Mouse (Mus musculus) embryonic facial prominence, embryonic 12.5 days (tissue): Measurements from ENCODE around the gene Gbf1. TPM values are rescaled to one million over a fixed set of nuclear protein-coding genes. Genes with fewer than 3 reads are reported as not detected.

ENCODE experiments used
- ATAC-seq: fragments of 200-750 bp; cut with Nextera tagmentation; 2 replicates; pipeline ENCODE4 v1.8.0; 2017; ENCODE audit not compliant: insufficient number of reproducible peaks, insufficient read depth, low FRiP score, low TSS enrichment
- H3K27ac ChIP-seq: fragments of 300-500 bp; sonication (generic); 2 replicates; pipeline ENCODE4 v1.5.1; 2016; ENCODE audit warnings: mild to moderate bottlenecking
- H3K27me3 ChIP-seq: fragments of 300-500 bp; sonication (generic); 2 replicates; pipeline ENCODE4 v1.6.1; 2016; ENCODE audit warnings: mild to moderate bottlenecking, moderate library complexity
- H3K36me3 ChIP-seq: fragments of 300-500 bp; sonication (generic); 2 replicates; pipeline ENCODE4 v1.6.1; 2016; ENCODE audit warnings: mild to moderate bottlenecking
- H3K4me1 ChIP-seq: fragments of 300-500 bp; sonication (generic); 2 replicates; pipeline ENCODE4 v1.6.1; 2016
- H3K4me2 ChIP-seq: fragments of 300-500 bp; sonication (generic); replicated peaks from 2 replicates; pipeline ENCODE4 v1.6.1; 2016; ENCODE audit warnings: mild to moderate bottlenecking, moderate library complexity
- H3K4me3 ChIP-seq: fragments of 300-500 bp; sonication (generic); 2 replicates; pipeline ENCODE4 v1.5.1; 2016; ENCODE audit warnings: mild to moderate bottlenecking
- H3K9ac ChIP-seq: fragments of 300-500 bp; sonication (generic); 2 replicates; pipeline ENCODE4 v1.6.1; 2016; ENCODE audit warnings: mild to moderate bottlenecking, moderate library complexity
- H3K9me3 ChIP-seq: fragments of 300-500 bp; sonication (generic); 2 replicates; pipeline ENCODE4 v1.6.1; 2016; ENCODE audit warnings: mild to moderate bottlenecking, moderate library complexity
- WGBS: fragments of 180-500 bp; shearing (Covaris S2); methylation state at CpG from one replicate; pipeline ENCODE4 v1.1.7; 2016; 5-methylcytosine and 5-hydroxymethylcytosine counted together
- polyA plus RNA-seq: library from polyadenylated mRNA; unstranded; fragments of >200 nt; fragmentation: Nextera tagmentation; extraction: Ambion mirVana; gene quantifications from 2 replicates; pipeline ENCODE4 v1.2.1, GENCODE M21; 2016

Gene Gbf1
- polyA plus RNA-seq, 1 experiment from 2014 or later, result 70.1 TPM

GRCm38 (mm10) chr19:46227300-46227699, 75.0 kb downstream of the Gbf1 start:
- H3K4me1 ChIP-seq, result no peaks in the 10 kb centered on the region
- no peaks in the 10 kb centered on the region for H3K9me3 ChIP-seq
- no peak overlapping the region for H3K4me3 ChIP-seq
- WGBS, result 89% methylated on average over 3 of the region's 3 CpGs
- no peak overlapping the region for H3K27ac ChIP-seq
- no peak for ATAC-seq
- no peaks in the 10 kb centered on the region; the same call in 1 of the 2 replicates for H3K36me3 ChIP-seq
- H3K9ac ChIP-seq, result no peak overlapping the region
- no peaks in the 10 kb centered on the region for H3K27me3 ChIP-seq
- H3K4me2 ChIP-seq, result no peak overlapping the region

GRCm38 (mm10) chr19:46234450-46234849, 82.1 kb downstream of the Gbf1 start:
- no peak overlapping the region for H3K9ac ChIP-seq
- H3K9me3 ChIP-seq, result no peaks in the 10 kb centered on the region
- no peaks in the 10 kb centered on the region for H3K27me3 ChIP-seq
- no peak overlapping the region for H3K4me3 ChIP-seq
- H3K27ac ChIP-seq, result no peak overlapping the region
- 0 out of 2 replicates have a peak, but pooled peaks cover 3% of the 10 kb centered on the region for H3K36me3 ChIP-seq
- no peaks in the 10 kb centered on the region for H3K4me1 ChIP-seq
- ATAC-seq, result no peak
- 87% methylated on average over 2 of the region's 2 CpGs for WGBS
- H3K4me2 ChIP-seq, result no peak overlapping the region

GRCm38 (mm10) chr19:46236658-46237057, 84.3 kb downstream of the Gbf1 start:
- Histone ChIP-seq H3K9ac (no peak overlapping the region), H3K27me3 (no peaks in the 10 kb centered on the region), H3K9me3 (no peaks in the 10 kb centered on the region), H3K27ac (no peak overlapping the region), H3K4me2 (no peak overlapping the region), H3K36me3 (0 out of 2 replicates have a peak, but pooled peaks cover 3% of the 10 kb centered on the region), H3K4me3 (no peak overlapping the region), H3K4me1 (0 out of 2 replicates have a peak, but pooled peaks cover 6% of the 10 kb centered on the region)
- ATAC-seq, result no peak
- WGBS, result 73% methylated on average over 5 of the region's 5 CpGs

- WGBS, result 14% methylated on average over 2 of the region's 2 CpGs
- 0 out of 2 replicates have a peak, but pooled peaks cover 3% of the 10 kb centered on the region for H3K36me3 ChIP-seq
Observed at GRCm38 (mm10) chr19:46240246-46240645, 87.9 kb downstream of the Gbf1 start.

GRCm38 (mm10) chr19:46242416-46242815, 90.1 kb downstream of the Gbf1 start:
- Histone ChIP-seq H3K36me3 (peaks cover 9% of the 10 kb centered on the region; the same call in 1 of the 2 replicates), H3K9me3 (no peaks in the 10 kb centered on the region), H3K27ac (no peak overlapping the region), H3K4me3 (no peak overlapping the region), H3K9ac (no peak overlapping the region), H3K4me2 (no peak overlapping the region), H3K27me3 (no peaks in the 10 kb centered on the region), H3K4me1 (0 out of 2 replicates have a peak, but pooled peaks cover 6% of the 10 kb centered on the region)
- 68% methylated on average over 5 of the region's 5 CpGs for WGBS
- ATAC-seq, result no peak

More at GRCm38 (mm10) chr19:46240246-46240645, 87.9 kb downstream of the Gbf1 start:
- no peak for ATAC-seq
- H3K9ac ChIP-seq, result no peak overlapping the region
- H3K4me2 ChIP-seq, result no peak overlapping the region
- H3K4me1 ChIP-seq, result 0 out of 2 replicates have a peak, but pooled peaks cover 6% of the 10 kb centered on the region
- H3K4me3 ChIP-seq, result no peak overlapping the region
- no peak overlapping the region for H3K27ac ChIP-seq
- H3K9me3 ChIP-seq, result no peaks in the 10 kb centered on the region
- no peaks in the 10 kb centered on the region for H3K27me3 ChIP-seq

GRCm38 (mm10) chr19:46244628-46245027, 92.3 kb downstream of the Gbf1 start:
- no peak overlapping the region for H3K4me2 ChIP-seq
- no peak overlapping the region for H3K9ac ChIP-seq
- no peak for ATAC-seq
- no peaks in the 10 kb centered on the region for H3K27me3 ChIP-seq
- no peak overlapping the region for H3K27ac ChIP-seq
- 0 out of 2 replicates have a peak, but pooled peaks cover 6% of the 10 kb centered on the region for H3K4me1 ChIP-seq
- H3K36me3 ChIP-seq, result peaks cover 6% of the 10 kb centered on the region; the same call in 1 of the 2 replicates
- H3K4me3 ChIP-seq, result no peak overlapping the region
- H3K9me3 ChIP-seq, result no peaks in the 10 kb centered on the region
- WGBS, result 31% methylated on average over 5 of the region's 5 CpGs

- Histone ChIP-seq H3K4me2 (no peak overlapping the region), H3K27me3 (no peaks in the 10 kb centered on the region), H3K27ac (no peak overlapping the region), H3K4me1 (no peaks in the 10 kb centered on the region), H3K9me3 (no peaks in the 10 kb centered on the region), H3K4me3 (no peak overlapping the region), H3K36me3 (peaks cover 11% of the 10 kb centered on the region; the same call in 1 of the 2 replicates), H3K9ac (no peak overlapping the region)
- no peak for ATAC-seq
- 41% methylated on average over 7 of the region's 7 CpGs for WGBS
Observed at GRCm38 (mm10) chr19:46248991-46249390, 96.7 kb downstream of the Gbf1 start.

- WGBS, result 39% methylated on average over 7 of the region's 7 CpGs
- Histone ChIP-seq H3K4me2 (no peak overlapping the region), H3K4me1 (no peaks in the 10 kb centered on the region), H3K27me3 (no peaks in the 10 kb centered on the region), H3K4me3 (no peak overlapping the region), H3K27ac (no peak overlapping the region), H3K9ac (no peak overlapping the region), H3K9me3 (no peaks in the 10 kb centered on the region), H3K36me3 (peaks cover 26% of the 10 kb centered on the region)
- ATAC-seq, result no peak
Observed at GRCm38 (mm10) chr19:46254163-46254752, 101.9 kb downstream of the Gbf1 start.

- H3K4me3 ChIP-seq, result no peak overlapping the region
- H3K4me1 ChIP-seq, result no peaks in the 10 kb centered on the region
- no peak overlapping the region for H3K27ac ChIP-seq
- H3K4me2 ChIP-seq, result no peak overlapping the region
- no peak overlapping the region for H3K9ac ChIP-seq
- no peak for ATAC-seq
- H3K9me3 ChIP-seq, result no peaks in the 10 kb centered on the region
- 89% methylated on average over 7 of the region's 7 CpGs for WGBS
- no peaks in the 10 kb centered on the region for H3K27me3 ChIP-seq
- peaks cover 92% of the 10 kb centered on the region for H3K36me3 ChIP-seq
Observed at GRCm38 (mm10) chr19:46264762-46265161, 112.5 kb downstream of the Gbf1 start.

- Histone ChIP-seq H3K36me3 (peaks cover 71% of the 10 kb centered on the region), H3K4me2 (no peak overlapping the region), H3K9ac (no peak overlapping the region), H3K9me3 (no peaks in the 10 kb centered on the region), H3K4me1 (no peaks in the 10 kb centered on the region), H3K27ac (no peak overlapping the region), H3K4me3 (no peak overlapping the region), H3K27me3 (no peaks in the 10 kb centered on the region)
- no peak for ATAC-seq
Observed at GRCm38 (mm10) chr19:46275307-46275706, 123.0 kb downstream of the Gbf1 start.

GRCm38 (mm10) chr19:46282081-46282849, 130.0 kb downstream of the Gbf1 start:
- Histone ChIP-seq H3K9me3 (no peaks in the 10 kb centered on the region), H3K9ac (no peak overlapping the region), H3K4me3 (no peak overlapping the region), H3K4me1 (no peaks in the 10 kb centered on the region), H3K36me3 (peaks cover 83% of the 10 kb centered on the region), H3K27me3 (no peaks in the 10 kb centered on the region), H3K4me2 (no peak overlapping the region), H3K27ac (no peak overlapping the region)
- no peak for ATAC-seq
- 91% methylated on average over 11 of the region's 11 CpGs for WGBS

GRCm38 (mm10) chr19:46284686-46285085, 132.4 kb downstream of the Gbf1 start:
- H3K9ac ChIP-seq, result no peak overlapping the region
- no peak overlapping the region for H3K27ac ChIP-seq
- H3K4me1 ChIP-seq, result no peaks in the 10 kb centered on the region
- no peak overlapping the region for H3K4me2 ChIP-seq
- no peaks in the 10 kb centered on the region for H3K9me3 ChIP-seq
- no peak overlapping the region for H3K4me3 ChIP-seq
- no peaks in the 10 kb centered on the region for H3K27me3 ChIP-seq
- 90% methylated on average over 4 of the region's 4 CpGs for WGBS
- peaks cover 73% of the 10 kb centered on the region for H3K36me3 ChIP-seq
- no peak for ATAC-seq
